9 mouse cellular contexts compared by ENCODE assay signal in the genomic region with DNA sequence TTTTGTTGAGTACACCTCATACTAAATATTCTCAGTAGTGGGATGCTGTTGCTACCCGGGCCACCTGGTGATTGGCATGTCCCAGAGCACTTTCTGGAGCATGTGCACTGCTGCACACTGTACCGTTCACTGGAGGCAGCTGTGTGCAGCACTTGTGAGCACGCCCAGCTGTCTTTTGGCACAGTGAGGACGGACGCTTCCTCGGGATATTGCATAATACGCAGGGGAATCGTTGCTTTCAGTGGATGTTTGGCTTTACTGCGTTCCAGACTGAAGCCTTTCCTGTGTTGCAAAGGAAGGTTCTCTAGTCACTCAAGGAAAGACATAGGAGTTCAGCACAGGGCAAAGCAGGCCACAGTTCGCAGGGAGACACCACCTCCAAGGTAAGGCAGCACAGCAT.
A peak's percentile ranks its signal among the peaks of the same experiment; 100 is the strongest.
DNase-seq lines count a peak whose midpoint lies in the region; ATAC-seq lines count a peak whose summit lies in the region.
"Had no signal": no experiment of that assay in that cellular context is flagged by ENCODE, and none has a peak within 500 bp of the region (broad histone marks: within the 10 kb centered on the region; RNA-seq: fewer than 3 reads in every experiment).

No protein-coding gene starts in this region.

- ATAC-seq in heart, embryonic 15.5 days (replicated peaks; ENCODE audit: insufficient number of reproducible peaks, insufficient read depth, low FRiP score, low read depth), result peak; percentile 80
- 0 out of 2 replicates have a peak, but pooled peaks have one; percentile 40 for ATAC-seq in liver, embryonic 15.5 days (ENCODE audit: insufficient read depth)
- no peak for ATAC-seq in erythroblast, adult 5-6 weeks (replicated peaks; ENCODE audit: low FRiP score, poor library complexity, severe bottlenecking)

- H3K4me2 ChIP-seq in heart, embryonic 15.5 days, result no peak overlapping the region
- H3K4me2 ChIP-seq in liver, embryonic 15.5 days, result no peak overlapping the region
- H3K4me2 ChIP-seq: liver, embryonic 13.5 days had no signal

- H3K27ac ChIP-seq in heart, embryonic 15.5 days, result peak overlapping the region; percentile 67
- no peak overlapping the region for H3K27ac ChIP-seq in liver, embryonic 15.5 days (replicated peaks)
- H3K27ac ChIP-seq: liver, embryonic 13.5 days had no signal

- H3K4me3 ChIP-seq in heart, embryonic 15.5 days, result no peak overlapping the region
- no peak overlapping the region for H3K4me3 ChIP-seq in liver, embryonic 15.5 days (replicated peaks)
- H3K4me3 ChIP-seq: liver, embryonic 13.5 days had no signal

- H3K27me3 ChIP-seq in heart, embryonic 15.5 days, result no peaks in the 10 kb centered on the region
- no peaks in the 10 kb centered on the region for H3K27me3 ChIP-seq in liver, embryonic 15.5 days
- H3K27me3 ChIP-seq: liver, embryonic 13.5 days had no signal

- peak; percentile 59 for DNase-seq in 3134 (ENCODE audit: extremely low read depth, insufficient read length, low spot score)
- peak; percentile 36 to 50 for DNase-seq in adrenal gland, postnatal 36 days
- peak; percentile 25 to 58 for DNase-seq in thymus, postnatal 36 days
- no peak for DNase-seq in spleen, postnatal 10 days (ENCODE audit: low spot score in 2 of 2)
- DNase-seq in Muller cell, postnatal 12 days (ENCODE audit: inconsistent ontology term), result no peak
- DNase-seq: liver, embryonic 13.5 days had no signal

- no peaks in the 10 kb centered on the region for H3K36me3 ChIP-seq in heart, embryonic 15.5 days
- peaks cover 10% of the 10 kb centered on the region for H3K36me3 ChIP-seq in liver, embryonic 15.5 days (replicated peaks)

- no peaks in the 10 kb centered on the region for H3K9me3 ChIP-seq in heart, embryonic 15.5 days (replicated peaks)
- no peaks in the 10 kb centered on the region for H3K9me3 ChIP-seq in liver, embryonic 15.5 days (replicated peaks)
- H3K9me3 ChIP-seq: liver, embryonic 13.5 days had no signal

- H3K4me1 ChIP-seq in heart, embryonic 15.5 days (replicated peaks), result peaks cover 23% of the 10 kb centered on the region
- H3K4me1 ChIP-seq in liver, embryonic 15.5 days (replicated peaks), result peaks cover 11% of the 10 kb centered on the region; the same call in 1 of the 2 replicates

- 66% methylated on average over 10 of the region's 10 CpGs for WGBS in heart, embryonic 15.5 days
- WGBS in liver, embryonic 15.5 days (ENCODE audit: insufficient replicate concordance), result 53% methylated on average over 10 of the region's 10 CpGs

- no peak overlapping the region for H3K9ac ChIP-seq in heart, embryonic 15.5 days
- no peak overlapping the region for H3K9ac ChIP-seq in liver, embryonic 15.5 days
- H3K9ac ChIP-seq: liver, embryonic 13.5 days had no signal

Comparison
In these comparisons a context has a peak if more than half of its experiments do, and no peak if none do; other contexts are left out.
1. DNase-seq: peak in 3134 (single experiment), adrenal gland, postnatal 36 days (2 of 2) and thymus, postnatal 36 days (2 of 2); none in spleen, postnatal 10 days (0 of 2) and Muller cell, postnatal 12 days (single experiment).